Mouse (Mus musculus): ENCODE results near the gene Sost. TPM values are rescaled to one million over a fixed set of nuclear protein-coding genes. Genes with fewer than 3 reads are reported as not detected.
A peak's percentile ranks its signal among the peaks of the same experiment; 100 is the strongest.

Gene Sost
- polyA plus RNA-seq, 2 experiments: 0.12 TPM; not detected in 1

DNA sequence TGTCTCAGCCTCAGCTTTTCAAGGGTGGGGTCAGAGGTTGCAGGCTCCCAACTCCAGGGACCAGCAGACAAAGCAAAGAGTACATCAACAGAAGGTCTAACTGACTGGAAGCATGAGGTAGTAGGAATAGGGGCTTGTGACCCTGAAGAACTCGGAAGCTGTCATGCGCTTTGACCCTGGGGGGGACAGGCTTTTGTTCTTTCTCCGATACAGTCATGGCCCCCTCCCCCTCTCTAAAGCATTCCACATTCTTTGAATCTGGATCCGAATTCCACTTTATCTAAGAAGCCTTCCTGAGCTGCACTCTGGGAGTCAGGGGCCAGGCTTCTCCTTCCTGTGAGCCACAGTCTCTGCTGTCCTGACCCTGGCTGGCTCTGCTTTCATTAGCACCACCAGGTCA is 34.8 kb downstream of the Sost start:
- ATAC-seq (ENCODE audit: insufficient read depth): no peak

DNA sequence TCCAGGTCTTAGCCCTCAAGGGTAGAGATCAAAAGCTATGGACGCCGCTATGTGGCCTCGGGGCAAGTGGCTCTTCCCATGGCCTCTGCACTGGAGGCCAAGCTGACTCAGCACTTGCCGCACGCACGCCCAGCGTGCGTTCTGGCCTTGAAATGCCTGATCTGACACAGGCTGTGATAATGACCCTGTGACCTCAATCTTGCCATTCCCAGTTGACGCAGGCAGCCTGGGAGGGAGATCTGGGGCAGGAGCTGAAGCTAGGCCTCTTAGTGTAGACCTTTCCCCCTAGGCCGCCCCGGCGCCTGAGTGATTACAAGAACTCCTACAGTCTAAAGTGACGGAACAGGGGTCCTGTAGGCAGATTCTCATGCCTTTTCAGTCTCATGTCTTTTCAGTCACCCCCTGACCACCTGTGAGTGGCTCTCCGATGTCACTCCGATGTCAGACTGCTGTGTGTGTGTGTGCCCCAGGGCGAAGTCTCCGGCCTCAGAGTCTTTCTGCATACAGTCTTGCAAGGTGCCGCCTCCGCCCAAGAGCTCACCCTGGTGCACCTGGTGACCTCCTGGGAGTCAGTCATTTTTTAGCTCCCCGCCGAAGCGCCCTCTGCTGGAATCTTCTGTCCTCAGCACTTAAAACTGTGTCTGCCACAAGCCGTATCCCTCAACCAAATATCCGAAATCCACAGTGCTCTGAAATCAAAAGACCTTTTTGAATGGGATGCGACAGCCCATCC is 38.6 kb downstream of the Sost start:
- no peak overlapping the region for H3K4me3 ChIP-seq (ENCODE audit: insufficient read depth in 1 of 2, low read depth in 2 of 2, low read length in 2 of 2)
- DNase-seq (ENCODE audit: low read depth in 3 of 3, low spot score in 3 of 3) (no peak), ATAC-seq (ENCODE audit: insufficient read depth) (no peak)
- no peak overlapping the region for H3K4me2 ChIP-seq (ENCODE audit: low read depth)
- WGBS (ENCODE audit: insufficient replicate concordance): 42% methylated on average over 25 of the region's 25 CpGs
- no peaks in the 10 kb centered on the region for H3K36me3 ChIP-seq (replicated peaks; ENCODE audit: control insufficient read depth, insufficient read depth, low read depth)
- no peaks in the 10 kb centered on the region for H3K9me3 ChIP-seq (ENCODE audit: control insufficient read depth, low read length)
- H3K27ac ChIP-seq: no peak overlapping the region
- no peaks in the 10 kb centered on the region for H3K4me1 ChIP-seq (replicated peaks; ENCODE audit: control insufficient read depth in 2 of 2, insufficient read depth in 2 of 2, low read length in 1 of 2)
- H3K9ac ChIP-seq (replicated peaks): no peak overlapping the region
- no peaks in the 10 kb centered on the region for H3K27me3 ChIP-seq (ENCODE audit: control insufficient read depth, insufficient read depth, low read length)
- no peak for TF ChIP-seq EP300 (IDR thresholded peaks at IDR 0.05; ENCODE audit: low read depth)
- peak; percentile 59 for TF ChIP-seq CTCF (IDR thresholded peaks at IDR 0.05; ENCODE audit: low read depth)

More for the DNA sequence above, 34.8 kb downstream of the Sost start:
- Histone ChIP-seq H3K36me3 (replicated peaks; ENCODE audit: control insufficient read depth, insufficient read depth, low read depth) (no peaks in the 10 kb centered on the region), H3K4me1 (replicated peaks; ENCODE audit: control insufficient read depth in 2 of 2, insufficient read depth in 2 of 2, low read length in 1 of 2) (no peaks in the 10 kb centered on the region; a peak in 2 of 4 replicates), H3K27me3 (ENCODE audit: control insufficient read depth, insufficient read depth, low read length) (peaks cover 6% of the 10 kb centered on the region), H3K4me2 (ENCODE audit: low read depth) (no peak overlapping the region), H3K4me3 (ENCODE audit: insufficient read depth in 1 of 2, low read depth in 2 of 2, low read length in 2 of 2) (no peak overlapping the region), H3K9ac (replicated peaks) (no peak overlapping the region), H3K9me3 (ENCODE audit: control insufficient read depth, low read length) (no peaks in the 10 kb centered on the region), H3K27ac (no peak overlapping the region)
- DNase-seq (ENCODE audit: low read depth in 3 of 3, low spot score in 3 of 3): no peak
- no peak for TF ChIP-seq CTCF (IDR thresholded peaks at IDR 0.05; ENCODE audit: low read depth)
- no peak for TF ChIP-seq EP300 (IDR thresholded peaks at IDR 0.05; ENCODE audit: low read depth)
- 56% methylated on average over 4 of the region's 4 CpGs for whole genome bisulfite sequencing (ENCODE audit: insufficient replicate concordance)

DNA sequence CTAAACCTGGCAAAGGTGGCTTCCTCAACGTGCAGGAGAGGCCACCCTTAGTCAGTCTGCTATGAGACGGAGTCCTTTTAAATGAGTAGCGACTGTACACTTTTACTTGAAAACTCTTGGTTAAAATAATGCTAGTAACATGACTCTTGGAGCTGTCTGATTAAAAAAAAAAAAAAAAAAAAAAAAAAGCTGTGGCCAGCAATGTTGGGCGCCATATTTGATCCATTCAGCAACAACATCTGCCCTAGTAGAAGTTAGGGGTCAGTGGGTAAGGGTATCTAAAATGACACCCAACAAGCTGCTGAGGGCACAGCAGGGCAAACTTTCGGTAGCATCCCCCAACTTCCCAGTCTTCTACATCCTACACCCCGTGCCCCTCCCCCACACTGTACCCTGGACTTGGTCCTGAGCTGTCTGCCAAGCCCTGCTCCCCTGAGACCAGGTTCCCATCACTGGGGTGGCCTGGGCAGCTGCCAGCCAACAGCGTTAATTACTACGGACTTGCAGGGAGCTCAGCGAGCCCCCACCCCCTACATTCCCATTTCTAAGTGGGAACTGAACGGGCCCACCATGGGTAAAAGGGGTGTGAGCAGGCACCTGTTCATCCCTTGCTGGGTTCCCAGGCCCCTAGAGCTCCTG is 39.7 kb downstream of the Sost start:
- DNase-seq (ENCODE audit: low read depth in 3 of 3, low spot score in 3 of 3): no peak
- H3K9me3 ChIP-seq (ENCODE audit: control insufficient read depth, low read length): no peaks in the 10 kb centered on the region
- no peak overlapping the region for H3K27ac ChIP-seq
- H3K27me3 ChIP-seq (ENCODE audit: control insufficient read depth, insufficient read depth, low read length): no peaks in the 10 kb centered on the region
- H3K36me3 ChIP-seq (replicated peaks; ENCODE audit: control insufficient read depth, insufficient read depth, low read depth): no peaks in the 10 kb centered on the region
- H3K4me2 ChIP-seq (ENCODE audit: low read depth): no peak overlapping the region
- WGBS (ENCODE audit: insufficient replicate concordance): 77% methylated on average over 10 of the region's 10 CpGs
- no peaks in the 10 kb centered on the region for H3K4me1 ChIP-seq (replicated peaks; ENCODE audit: control insufficient read depth in 2 of 2, insufficient read depth in 2 of 2, low read length in 1 of 2)
- H3K9ac ChIP-seq (replicated peaks): no peak overlapping the region
- H3K4me3 ChIP-seq (ENCODE audit: insufficient read depth in 1 of 2, low read depth in 2 of 2, low read length in 2 of 2): no peak overlapping the region
- TF ChIP-seq CTCF (IDR thresholded peaks at IDR 0.05; ENCODE audit: low read depth): no peak
- TF ChIP-seq EP300 (IDR thresholded peaks at IDR 0.05; ENCODE audit: low read depth): no peak
- no peak for ATAC-seq (ENCODE audit: insufficient read depth)

GRCm38 (mm10) chr11:101925636-101926035 is 41.2 kb downstream of the Sost start:
- Histone ChIP-seq H3K36me3 (replicated peaks; ENCODE audit: control insufficient read depth, insufficient read depth, low read depth) (no peaks in the 10 kb centered on the region), H3K27ac (no peak overlapping the region), H3K9me3 (ENCODE audit: control insufficient read depth, low read length) (no peaks in the 10 kb centered on the region), H3K4me2 (ENCODE audit: low read depth) (no peak overlapping the region), H3K4me1 (replicated peaks; ENCODE audit: control insufficient read depth in 2 of 2, insufficient read depth in 2 of 2, low read length in 1 of 2) (no peaks in the 10 kb centered on the region), H3K9ac (replicated peaks) (no peak overlapping the region), H3K4me3 (ENCODE audit: insufficient read depth in 1 of 2, low read depth in 2 of 2, low read length in 2 of 2) (no peak overlapping the region), H3K27me3 (ENCODE audit: control insufficient read depth, insufficient read depth, low read length) (no peaks in the 10 kb centered on the region)
- DNase-seq (ENCODE audit: low read depth in 3 of 3, low spot score in 3 of 3) (no peak), ATAC-seq (ENCODE audit: insufficient read depth) (no peak)
- 56% methylated on average over 6 of the region's 6 CpGs for WGBS (ENCODE audit: insufficient replicate concordance)
- TF ChIP-seq CTCF (IDR thresholded peaks at IDR 0.05; ENCODE audit: low read depth) (no peak), EP300 (IDR thresholded peaks at IDR 0.05; ENCODE audit: low read depth) (no peak)

- no peak for DNase-seq (ENCODE audit: low read depth in 3 of 3, low spot score in 3 of 3)
- H3K9me3 ChIP-seq (ENCODE audit: control insufficient read depth, low read length): no peaks in the 10 kb centered on the region
- H3K4me3 ChIP-seq (ENCODE audit: insufficient read depth in 1 of 2, low read depth in 2 of 2, low read length in 2 of 2): no peak overlapping the region
- no peaks in the 10 kb centered on the region for H3K4me1 ChIP-seq (replicated peaks; ENCODE audit: control insufficient read depth in 2 of 2, insufficient read depth in 2 of 2, low read length in 1 of 2)
- ATAC-seq (ENCODE audit: insufficient read depth): no peak
- no peak for TF ChIP-seq EP300 (IDR thresholded peaks at IDR 0.05; ENCODE audit: low read depth)
- no peak for TF ChIP-seq CTCF (IDR thresholded peaks at IDR 0.05; ENCODE audit: low read depth)
- 48% methylated on average over 17 of the region's 19 CpGs for WGBS (ENCODE audit: insufficient replicate concordance)
- H3K36me3 ChIP-seq (replicated peaks; ENCODE audit: control insufficient read depth, insufficient read depth, low read depth): no peaks in the 10 kb centered on the region
- no peak overlapping the region for H3K4me2 ChIP-seq (ENCODE audit: low read depth)
- H3K27me3 ChIP-seq (ENCODE audit: control insufficient read depth, insufficient read depth, low read length): no peaks in the 10 kb centered on the region
- no peak overlapping the region for H3K27ac ChIP-seq
- no peak overlapping the region for H3K9ac ChIP-seq (replicated peaks)
These were observed 42.3 kb downstream of the Sost start for GRCm38 (mm10) chr11:101924441-101924976.
